Mouse (Mus musculus): Measurements from ENCODE around the gene Ptpn9.

GRCm38 (mm10) chr9:56953562-56953961 is 41.2 kb upstream of the Ptpn9 start:
- TF ChIP-seq CHD2 (IDR thresholded peaks at IDR 0.05; ENCODE audit: low read depth, low read length) (no peak), ZNF384 (IDR thresholded peaks at IDR 0.05; ENCODE audit: low read depth, low read length) (no peak), HCFC1 (IDR thresholded peaks at IDR 0.05; ENCODE audit: borderline replicate concordance, insufficient read depth, low read length) (no peak), ZC3H11A (IDR thresholded peaks at IDR 0.05; ENCODE audit: borderline replicate concordance, low read depth, low read length) (no peak), MAFK (IDR thresholded peaks at IDR 0.05; ENCODE audit: insufficient read depth, low read depth, low read length) (no peak)
